Mouse (Mus musculus) embryonic stem cell, embryonic (primary cell): ENCODE results near the gene Shroom2.
"Not testable (repeated sequence)": the region's sequence is repeated elsewhere in the genome, so short reads cannot be mapped to it uniquely, and the experiment has no call there.

Experiments used
- CTCF ChIA-PET, 4 experiments: fragments of 300-600 bp in 2 of 4; fragments of 350-600 bp in 2 of 4; sonication (Branson Sonifier 250); formaldehyde crosslinking; loops; one replicate each; lab custom pipeline; 2022; ENCODE audit warnings: inconsistent platforms in 2 of 4; lab: Charles Lee
- POLR2A ChIA-PET, 4 experiments: fragments of 300-600 bp in 2 of 4; fragments of 350-600 bp in 2 of 4; sonication (Branson Sonifier 250); formaldehyde crosslinking; loops; one replicate each; lab custom pipeline; 2022; ENCODE audit warnings: antibody characterized with exemption in 4 of 4, inconsistent platforms in 1 of 4; lab: Charles Lee

The Shroom2 gene

DNA sequence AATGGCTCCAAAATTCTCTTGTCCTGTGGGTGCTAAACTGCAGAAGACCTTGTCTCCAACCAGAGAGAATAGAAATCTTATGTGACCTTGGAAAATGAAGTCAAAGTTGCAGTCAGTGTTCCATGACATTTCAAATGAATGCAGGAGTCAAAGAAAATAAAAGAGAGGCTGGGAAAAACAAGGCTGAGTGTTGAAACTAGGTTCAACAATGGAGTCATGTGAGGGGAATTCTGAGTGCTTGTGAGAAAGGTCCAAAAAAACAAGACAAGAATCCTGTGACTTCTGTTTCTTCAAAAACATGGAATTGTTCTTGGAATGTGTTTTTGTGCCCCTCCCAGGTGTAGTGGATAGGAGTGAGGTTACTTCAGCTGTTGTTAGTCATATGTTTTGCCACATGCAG lies 34.0 kb downstream of the Shroom2 start:
- ChIA-PET POLR2A (interaction anchor here in 2 of 4 experiments (0.7 to 3.7 kb wide), 8 partner anchors 34 to 409 kb away, joined by 3 to 22 read pairs (median 4); partner anchors contain the start of gene Gpr143 (in 2 of the 2)), CTCF (no interaction called here)

DNA sequence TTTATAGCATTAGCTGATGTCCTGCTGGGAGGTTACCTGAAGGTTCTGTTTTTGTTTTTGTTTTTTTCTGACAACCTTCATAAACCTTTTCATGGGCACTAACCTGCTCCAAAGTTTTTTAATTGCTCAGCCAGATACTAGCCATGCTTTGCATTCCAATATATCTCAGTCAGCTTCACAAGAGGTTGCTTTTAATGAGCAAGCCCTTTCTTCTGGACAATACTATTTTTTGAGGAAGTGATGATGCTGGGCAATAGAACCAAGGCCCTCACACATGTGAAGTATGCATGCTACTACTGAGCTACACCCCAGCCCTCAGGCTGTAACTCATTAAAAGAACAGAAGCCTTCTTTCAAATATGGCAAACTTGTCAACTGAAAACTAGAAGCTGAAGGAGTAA lies 52.6 kb downstream of the Shroom2 start:
- ChIA-PET CTCF (no interaction called here), POLR2A (interaction anchor here in 1 of 4 experiments (0.6 kb wide), 1 partner anchor 105 kb away, joined by 5 read pairs; no protein-coding TSS in a partner anchor)

DNA sequence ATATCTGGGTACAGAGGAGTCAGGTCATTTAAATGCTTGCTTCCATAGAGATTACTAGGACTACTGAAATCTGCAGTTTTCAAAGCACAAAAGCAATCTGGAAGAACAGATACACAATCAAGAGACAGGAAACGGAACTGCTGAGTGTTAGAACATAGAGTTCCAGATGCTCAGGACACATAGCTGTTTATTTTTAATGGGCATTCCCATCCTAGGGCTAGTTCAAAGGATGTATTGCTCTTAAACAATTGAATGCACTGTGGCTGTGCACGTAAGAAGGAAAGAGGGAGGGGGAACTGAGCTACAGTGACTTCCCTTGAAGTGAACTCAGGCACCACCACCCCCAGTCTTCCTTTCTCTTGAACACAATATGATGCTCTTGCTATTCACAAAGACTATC lies 58.5 kb downstream of the Shroom2 start:
- POLR2A ChIA-PET, result interaction anchor here in 1 of 4 experiments (0.6 to 1.0 kb wide), 2 partner anchors 11 to 66 kb away, joined by 3 read pairs; no protein-coding TSS in a partner anchor
- CTCF ChIA-PET, result not testable (repeated sequence)

DNA sequence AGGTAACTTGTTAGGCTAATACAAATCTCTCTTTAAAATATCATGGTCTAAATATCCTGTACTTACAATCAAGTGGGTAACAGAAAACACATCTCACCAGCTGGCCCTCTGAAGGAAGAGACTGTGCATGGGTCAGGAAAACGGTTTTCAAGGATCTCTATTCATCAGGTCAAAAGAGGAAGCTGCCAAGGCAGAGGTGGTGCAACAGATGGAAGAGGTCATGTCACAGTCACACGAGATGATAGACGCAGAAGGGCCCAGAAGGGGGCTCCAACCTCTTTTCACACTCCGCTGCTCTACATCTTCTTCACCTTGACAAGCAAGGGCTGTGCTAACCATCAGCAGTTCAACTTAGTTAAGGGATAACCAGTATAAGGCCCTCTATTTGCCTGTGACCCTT lies 60.9 kb downstream of the Shroom2 start:
- POLR2A ChIA-PET, result interaction anchor here in 1 of 4 experiments (1.5 kb wide), 1 partner anchor 73 kb away, joined by 6 read pairs; the partner anchor contains the start of gene Gpr143
- CTCF ChIA-PET, result no interaction called here

DNA sequence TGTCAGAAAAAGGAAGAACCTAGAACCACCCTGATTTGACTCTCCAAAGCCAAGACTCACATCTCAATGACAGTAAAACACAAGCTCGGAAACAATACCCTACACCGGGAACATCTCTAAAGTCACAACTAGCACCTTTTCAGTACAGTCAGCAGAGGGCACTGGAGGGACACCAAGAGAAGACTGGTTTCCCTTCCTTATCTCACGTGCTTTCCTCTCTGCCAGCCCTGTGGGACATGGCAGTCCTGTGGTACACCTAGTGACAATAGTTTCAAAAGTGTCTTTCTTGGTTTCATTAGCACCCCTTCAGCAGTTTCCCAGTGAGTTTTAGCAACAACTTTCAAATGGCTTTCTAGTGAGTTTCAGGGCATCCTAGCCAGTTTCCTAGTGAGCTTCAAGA lies 63.9 kb downstream of the Shroom2 start:
- CTCF ChIA-PET, result interaction anchor here (0.6 to 1.8 kb wide), 6 partner anchors 87 to 865 kb away, joined by 3 to 7 read pairs (median 4); no protein-coding TSS in a partner anchor
- POLR2A ChIA-PET, result interaction anchor here in 2 of 4 experiments (0.6 to 3.0 kb wide), 14 partner anchors 10 to 114 kb away, joined by 3 to 14 read pairs (median 4); partner anchors contain the start of gene Gpr143 (in 1 of the 2)

DNA sequence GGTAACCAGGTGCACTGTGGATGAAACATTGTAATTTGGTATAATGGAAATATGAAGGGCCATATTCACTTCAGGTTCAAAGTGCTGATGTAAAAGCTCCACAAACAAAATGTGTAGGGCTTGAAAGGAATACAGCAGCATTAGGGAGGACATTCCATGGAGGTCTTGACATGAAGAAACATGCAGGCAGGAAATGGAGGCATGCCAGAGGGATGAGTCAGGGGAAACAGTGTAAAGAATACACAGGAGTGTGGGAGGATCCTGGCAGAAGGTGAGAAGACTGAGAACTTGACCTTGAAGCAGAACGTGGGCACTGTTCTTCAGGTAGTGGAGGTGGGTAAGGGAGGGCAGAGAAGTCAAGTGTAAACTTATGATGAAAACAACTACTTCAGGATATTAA lies 65.6 kb downstream of the Shroom2 start:
- ChIA-PET CTCF (no interaction called here), POLR2A (interaction anchor here in 1 of 4 experiments (3.0 kb wide), 1 partner anchor 13 kb away, joined by 14 read pairs; no protein-coding TSS in a partner anchor)

DNA sequence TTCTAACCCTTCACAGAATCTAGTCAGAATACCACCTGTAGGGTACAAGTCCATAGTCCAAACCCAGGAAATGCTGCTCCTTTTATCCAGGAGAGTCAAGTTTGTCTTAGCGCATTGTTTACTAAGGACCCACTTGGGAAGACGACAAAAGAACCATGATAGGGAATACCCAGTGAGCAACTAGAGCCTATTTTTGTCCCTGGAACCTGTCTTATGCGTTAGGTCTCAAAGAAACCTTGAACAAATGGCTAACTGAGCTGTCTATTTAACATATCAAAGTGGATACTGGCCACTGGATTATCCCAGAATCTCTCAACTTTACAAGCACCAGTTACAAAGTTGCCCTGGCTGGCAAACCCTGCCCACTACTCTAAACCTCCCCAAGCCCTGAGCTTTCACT lies 67.6 kb downstream of the Shroom2 start:
- CTCF ChIA-PET, result interaction anchor here in 1 of 4 experiments (0.6 kb wide), 1 partner anchor 133 kb away, joined by 3 read pairs; no protein-coding TSS in a partner anchor
- POLR2A ChIA-PET, result interaction anchor here (0.6 to 1.8 kb wide), 15 partner anchors 11 to 144 kb away, joined by 3 to 12 read pairs (median 4); no protein-coding TSS in a partner anchor

DNA sequence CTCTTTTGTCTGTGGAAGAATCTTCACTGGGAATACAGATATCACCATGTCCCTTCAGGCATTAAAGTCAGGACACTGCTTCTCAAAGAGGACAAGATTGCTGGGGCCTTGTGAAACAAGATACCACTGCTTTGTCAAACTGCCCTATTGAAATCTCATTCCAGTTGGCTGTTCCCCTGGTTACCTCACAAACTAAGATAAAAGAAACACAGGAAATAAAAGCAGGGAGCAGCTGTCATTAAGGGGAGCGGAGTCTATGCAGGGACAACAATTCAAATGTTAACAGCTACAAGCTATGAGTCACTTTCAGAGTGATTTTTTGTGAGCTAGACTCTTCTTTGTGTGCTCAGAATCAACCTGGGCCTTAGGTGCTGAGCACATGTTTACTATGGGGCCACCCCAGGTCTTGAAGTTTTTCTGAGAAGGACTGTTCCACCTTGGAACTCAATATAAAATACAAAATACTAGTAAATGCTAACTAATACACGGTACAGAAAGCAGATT lies 78.4 kb downstream of the Shroom2 start:
- POLR2A ChIA-PET, result interaction anchor here in 3 of 4 experiments (0.9 to 2.3 kb wide), 18 partner anchors 10 to 349 kb away, joined by 3 to 14 read pairs (median 4); partner anchors contain the start of genes Gpr143 (in 2 of the 3), Shroom2 (in 1 of the 3) and Tspyl2 (in 1 of the 3)
- CTCF ChIA-PET, result no interaction called here

DNA sequence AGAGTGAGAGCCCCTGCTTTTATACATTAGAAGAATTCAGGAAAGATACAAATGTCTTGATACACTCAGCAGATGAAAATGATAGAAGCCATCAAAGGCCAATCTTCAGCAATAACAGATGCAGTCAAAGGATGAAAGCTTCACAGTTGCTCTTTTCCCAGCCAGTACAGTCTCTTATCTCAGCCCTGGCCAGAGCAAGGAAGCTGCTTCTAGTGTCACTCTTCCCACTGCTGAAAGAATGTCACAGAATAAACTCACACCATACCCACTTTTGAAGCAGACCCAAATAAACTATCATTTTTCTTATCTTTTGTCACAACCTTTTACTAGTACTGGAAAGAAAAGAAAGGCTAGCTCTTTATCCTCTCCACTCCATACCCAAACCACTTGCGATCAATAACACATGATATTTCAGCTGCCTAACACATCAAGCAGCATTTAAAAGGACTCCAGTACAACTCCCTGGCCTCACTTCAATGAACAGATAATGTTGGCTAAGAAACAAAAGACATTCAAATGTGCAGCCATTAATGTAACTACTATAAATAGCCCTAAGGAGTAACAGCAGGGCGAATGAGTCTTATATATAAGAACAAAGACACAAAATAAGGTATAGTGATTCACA lies 90.0 kb downstream of the Shroom2 start:
- ChIA-PET POLR2A (interaction anchor here in 2 of 4 experiments (1.1 to 1.3 kb wide), 4 partner anchors 9 to 64 kb away, joined by 3 to 5 read pairs (median 4); no protein-coding TSS in a partner anchor), CTCF (no interaction called here)

DNA sequence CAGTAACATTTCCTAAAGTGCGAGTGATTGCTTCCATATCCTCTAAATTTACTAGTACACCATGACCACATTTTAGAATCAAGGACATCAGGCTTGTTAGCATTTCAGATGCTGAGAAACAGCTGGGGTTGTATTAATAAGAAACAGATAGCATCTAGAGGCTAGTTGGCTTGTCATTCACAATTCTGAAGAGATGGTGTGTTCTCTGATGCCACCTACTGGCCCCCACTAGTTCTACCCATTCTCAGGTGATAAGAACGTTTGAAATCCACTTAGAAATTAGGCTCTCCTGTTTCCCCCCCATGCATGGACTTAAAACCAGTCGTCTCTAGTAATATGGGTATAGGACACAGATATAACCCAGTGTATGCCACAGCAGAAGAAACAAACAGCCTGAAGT lies 92.9 kb downstream of the Shroom2 start:
- CTCF ChIA-PET, result no interaction called here
- POLR2A ChIA-PET, result no interaction called here

DNA sequence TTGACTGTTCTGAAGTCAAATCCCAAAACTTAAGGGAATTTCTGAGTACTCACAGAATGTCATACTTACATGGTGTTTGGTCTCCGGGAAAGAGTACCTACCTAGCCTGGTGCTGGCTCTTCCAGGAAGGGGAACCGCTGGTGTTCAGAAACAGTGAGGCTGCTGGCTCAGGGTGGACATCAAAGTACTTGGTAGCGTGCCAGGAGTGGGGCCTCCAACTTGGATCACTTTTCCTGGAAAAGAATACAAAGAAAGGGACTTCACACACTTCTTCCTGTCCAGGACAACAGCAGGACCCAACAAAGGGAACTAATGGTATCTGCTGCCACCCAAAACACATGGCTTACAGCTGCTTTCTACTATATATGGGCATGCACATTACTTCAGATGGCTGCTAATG lies 95.8 kb downstream of the Shroom2 start:
- CTCF ChIA-PET, result interaction anchor here in 1 of 4 experiments (1.9 kb wide), 1 partner anchor 55 kb away, joined by 5 read pairs; no protein-coding TSS in a partner anchor
- POLR2A ChIA-PET, result interaction anchor here in 1 of 4 experiments (1.2 kb wide), 1 partner anchor 30 kb away, joined by 3 read pairs; no protein-coding TSS in a partner anchor

DNA sequence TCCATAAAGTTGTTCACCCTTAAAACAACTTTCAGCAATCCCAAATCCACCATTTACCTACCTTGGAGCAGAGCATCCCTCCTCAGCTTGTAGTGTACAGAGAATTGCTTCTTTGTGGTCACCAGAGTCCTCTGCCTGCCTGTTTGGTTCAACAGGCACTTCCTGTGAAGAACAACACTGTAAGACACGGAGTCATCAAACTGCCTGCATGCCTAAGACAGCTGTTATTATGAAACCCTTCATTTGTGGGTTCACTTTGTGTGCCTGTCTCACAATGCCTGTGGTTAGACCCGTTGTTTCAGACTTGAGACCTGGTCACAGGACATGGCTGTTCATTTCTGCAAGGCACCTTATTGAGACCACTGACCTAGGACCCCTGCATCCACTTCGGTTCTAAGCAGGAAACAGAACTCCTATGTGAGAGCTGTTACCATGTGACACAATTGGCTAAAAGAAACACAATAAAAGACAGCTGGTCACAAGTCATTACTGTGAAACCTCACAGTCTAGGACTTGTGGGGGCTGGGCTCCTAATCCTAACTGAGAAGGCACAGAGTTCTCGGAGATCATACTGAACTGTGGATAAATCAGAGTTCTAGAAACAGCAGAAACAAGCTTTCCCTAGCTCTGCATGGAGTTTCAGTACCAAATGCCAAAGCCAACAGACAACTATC lies 111.8 kb downstream of the Shroom2 start:
- ChIA-PET POLR2A (interaction anchor here in 1 of 4 experiments (1.6 to 2.7 kb wide), 4 partner anchors 10 to 300 kb away, joined by 3 to 9 read pairs (median 6); no protein-coding TSS in a partner anchor), CTCF (no interaction called here)

DNA sequence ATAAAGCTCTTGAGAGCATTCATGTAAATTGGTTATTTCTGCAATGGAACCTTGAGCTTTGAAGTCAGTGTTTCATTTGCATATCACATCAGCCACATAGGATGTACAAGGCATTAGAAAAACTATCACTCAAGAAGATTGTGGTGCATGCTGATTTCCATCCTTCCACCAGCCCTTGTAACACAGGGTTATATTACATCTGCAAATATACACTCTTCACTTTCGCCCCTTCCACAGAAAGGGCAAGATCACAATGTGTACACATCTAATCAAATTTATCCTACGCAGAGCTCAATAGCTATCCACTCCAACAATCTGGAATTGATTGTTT lies 112.7 kb downstream of the Shroom2 start:
- ChIA-PET CTCF (no interaction called here), POLR2A (interaction anchor here in 2 of 4 experiments (0.8 to 2.7 kb wide), 6 partner anchors 9 to 299 kb away, joined by 3 to 9 read pairs (median 4); no protein-coding TSS in a partner anchor)

DNA sequence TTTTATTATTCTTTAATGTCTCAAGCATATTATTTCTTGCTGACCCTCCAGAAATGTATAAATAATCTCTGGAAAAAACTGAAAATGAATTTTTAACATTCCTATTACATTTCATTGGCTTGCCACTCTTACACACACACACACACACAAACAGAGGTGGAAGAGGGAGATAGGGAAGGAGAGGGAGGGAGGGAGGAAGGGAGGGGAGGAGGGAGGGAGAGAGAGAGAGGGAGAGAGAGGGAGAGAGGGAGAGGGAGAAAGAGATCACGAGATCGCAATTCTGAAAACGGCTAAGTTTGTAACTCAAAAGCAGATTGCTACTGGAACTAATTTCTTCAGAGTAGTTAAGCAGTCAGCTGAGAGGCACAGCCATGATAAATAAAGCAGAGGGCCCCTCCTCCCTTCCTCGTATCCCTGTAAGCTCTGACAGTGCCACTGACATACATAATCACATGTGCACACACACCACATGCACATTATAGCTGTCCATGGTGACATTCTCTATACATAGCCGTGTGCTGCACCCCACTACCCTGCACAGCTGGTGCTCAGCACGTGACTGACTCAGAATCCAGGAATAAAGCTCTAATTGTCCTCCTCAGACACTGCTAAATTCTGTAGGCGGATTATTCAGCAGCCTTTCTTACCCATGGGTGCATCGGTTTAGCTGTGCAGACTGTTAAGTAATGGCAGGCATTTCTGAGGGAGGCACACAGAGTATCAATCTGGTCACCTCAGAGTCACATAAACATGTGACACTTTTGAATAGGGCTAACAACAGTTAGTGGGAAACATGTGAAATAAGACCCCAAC lies 113.3 kb downstream of the Shroom2 start:
- POLR2A ChIA-PET, result interaction anchor here in 2 of 4 experiments (0.8 to 2.7 kb wide), 6 partner anchors 8 to 298 kb away, joined by 3 to 9 read pairs (median 4); no protein-coding TSS in a partner anchor

DNA sequence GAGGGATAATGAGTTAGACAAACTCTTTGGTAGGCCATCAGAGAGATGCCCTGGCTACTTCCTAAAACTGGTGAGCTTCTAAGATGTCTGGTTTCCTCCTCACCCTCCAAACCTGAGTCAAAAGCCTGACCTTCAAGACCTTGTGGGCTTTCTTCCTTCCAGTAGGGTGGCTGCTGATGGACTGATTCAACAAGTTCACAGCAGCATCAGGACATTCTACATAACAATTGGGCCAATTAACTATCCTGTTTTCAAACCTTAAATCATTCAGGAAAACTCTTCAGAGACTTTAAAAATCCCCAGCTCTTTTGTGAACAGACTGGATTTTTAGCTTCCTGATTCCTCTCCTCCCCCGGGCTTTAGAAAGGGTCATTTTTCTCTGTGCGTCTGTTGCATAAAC lies 116.6 kb downstream of the Shroom2 start:
- ChIA-PET CTCF (no interaction called here), POLR2A (interaction anchor here (0.6 to 2.8 kb wide), 14 partner anchors 8 to 1603 kb away, joined by 3 to 18 read pairs (median 4); partner anchors contain the start of gene Shroom2 (in 1 of the 4))

More for the DNA sequence above, 113.3 kb downstream of the Shroom2 start:
- CTCF ChIA-PET, result no interaction called here

DNA sequence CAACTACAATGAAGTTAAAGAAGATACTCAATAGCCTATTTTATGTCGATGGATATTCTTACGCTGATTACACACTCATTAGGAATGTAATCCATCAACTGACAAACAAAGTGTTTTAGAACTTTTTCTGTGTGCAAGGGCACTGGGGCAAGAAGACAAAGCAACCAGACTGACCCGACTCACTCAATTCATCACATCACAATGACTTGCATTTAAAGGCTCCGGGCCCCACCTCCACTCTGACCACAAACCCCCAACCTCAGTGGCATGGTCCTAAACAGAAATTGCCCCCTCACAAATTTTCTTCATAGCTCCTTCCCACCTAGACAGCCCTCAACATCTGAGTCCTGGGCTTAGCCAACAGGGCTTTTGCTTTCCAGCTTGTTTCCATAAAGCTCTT lies 124.4 kb downstream of the Shroom2 start:
- ChIA-PET CTCF (interaction anchor here in 1 of 4 experiments (0.6 kb wide), 1 partner anchor 18 kb away, joined by 4 read pairs; no protein-coding TSS in a partner anchor), POLR2A (interaction anchor here (0.5 to 1.8 kb wide), 16 partner anchors 8 to 1475 kb away, joined by 3 to 8 read pairs (median 4); partner anchors contain the start of gene Gpr143 (in 1 of the 4))
